Mouse (Mus musculus): ENCODE data around the gene Arid4a. TPM values are rescaled to one million over a fixed set of nuclear protein-coding genes. Genes with fewer than 3 reads are reported as not detected.

The Arid4a gene
- 41.2 and 41.3 TPM in 2 replicates for polyA plus RNA-seq (2015; fragmentation: Nextera tagmentation; extraction: Ambion mirVana)

GRCm38 (mm10) chr12:71015363-71016210 is at the start of gene Arid4a:
Gene Arid4a (plus strand): TSS chr12:71015990.
- Histone ChIP-seq H3K27me3 (no peaks in the 10 kb centered on the region), H3K4me2 (peak within 1 kb of the TSS; percentile 86), H3K9ac (peak within 1 kb of the TSS; percentile 89), H3K4me1 (replicated peaks) (peaks cover 31% of the 10 kb centered on the region), H3K9me3 (no peaks in the 10 kb centered on the region), H3K27ac (peak within 1 kb of the TSS; percentile 98), H3K4me3 (peak within 1 kb of the TSS; percentile 98), H3K36me3 (peaks cover 25% of the 10 kb centered on the region)
- WGBS = under 1% methylated on average over 61 of the region's 61 CpGs
- ATAC-seq (ENCODE audit: low FRiP score) = peak; percentile 99

DNA sequence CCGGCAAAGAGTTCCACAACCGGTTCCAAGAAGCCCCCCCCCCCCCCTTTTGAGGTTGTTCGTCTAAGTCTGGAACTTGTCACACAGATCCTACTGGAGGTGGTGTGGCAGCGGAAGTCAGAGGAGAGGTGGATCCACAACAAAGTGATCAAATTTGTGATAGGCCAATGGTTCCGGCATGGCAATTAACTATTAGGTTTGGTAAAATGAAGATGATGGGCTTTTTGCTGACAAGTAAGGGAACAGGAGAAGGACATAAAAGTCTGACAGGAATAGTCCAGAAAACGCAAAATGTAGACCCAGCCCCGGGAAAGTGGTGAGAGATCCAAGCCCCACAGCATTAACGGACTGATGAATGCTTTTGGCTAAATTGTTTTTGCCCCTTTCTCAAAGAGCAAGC is 48.2 kb upstream of the Arid4a start:
- no peaks in the 10 kb centered on the region for H3K9me3 ChIP-seq
- H3K27me3 ChIP-seq = no peaks in the 10 kb centered on the region
- peaks cover 17% of the 10 kb centered on the region for H3K36me3 ChIP-seq
- H3K27ac ChIP-seq = peak overlapping the region; percentile 93; the same call in 1 of the 2 replicates
- WGBS = 51% methylated on average over 8 of the region's 8 CpGs
- peak overlapping the region; percentile 65 for H3K4me2 ChIP-seq
- H3K9ac ChIP-seq = 0 out of 2 replicates have a peak overlapping the region, but pooled peaks have one; percentile 82
- peaks cover 7% of the 10 kb centered on the region; the same call in 1 of the 2 replicates for H3K4me1 ChIP-seq (replicated peaks)
- ATAC-seq (ENCODE audit: low FRiP score) = no peak
- peak overlapping the region; percentile 64 for H3K4me3 ChIP-seq

DNA sequence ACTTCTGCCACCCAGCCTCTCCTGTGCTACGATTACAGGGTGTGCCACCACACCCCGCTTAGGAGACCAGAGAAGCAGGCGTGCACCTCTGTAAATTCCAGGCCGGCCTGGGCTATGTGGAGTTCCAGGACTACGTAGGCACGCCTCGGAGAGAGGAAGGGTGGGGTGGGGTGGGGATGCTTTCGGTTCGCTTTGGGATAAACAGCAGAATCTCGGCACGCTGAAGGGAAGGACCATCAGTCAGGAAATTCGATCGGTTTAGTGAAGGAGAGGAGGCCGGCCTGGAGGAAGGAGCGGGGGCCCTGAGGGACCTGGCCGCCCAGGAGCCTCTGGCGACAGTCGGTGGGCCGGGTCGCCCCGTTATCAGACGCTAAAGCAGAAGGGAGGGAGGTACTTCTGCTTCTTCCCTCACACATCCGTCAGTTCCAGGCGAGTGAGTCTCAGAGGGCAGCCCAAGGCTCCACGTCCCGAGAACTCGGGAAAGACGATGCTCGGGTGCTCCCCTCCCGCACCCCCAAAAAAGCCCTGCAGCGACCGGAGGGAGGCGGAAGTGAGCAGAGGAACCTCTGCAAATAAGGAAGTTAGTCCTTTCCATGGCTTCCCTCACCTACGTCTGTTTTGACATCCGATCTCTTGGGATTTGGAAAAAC is 47.5 kb upstream of the Arid4a start:
- Histone ChIP-seq H3K9me3 (no peaks in the 10 kb centered on the region), H3K9ac (peak overlapping the region; percentile 82), H3K27me3 (no peaks in the 10 kb centered on the region), H3K4me3 (peak overlapping the region; percentile 64), H3K4me2 (peak overlapping the region; percentile 65), H3K36me3 (peaks cover 12% of the 10 kb centered on the region), H3K27ac (peak overlapping the region; percentile 93), H3K4me1 (replicated peaks) (peaks cover 7% of the 10 kb centered on the region; the same call in 1 of the 2 replicates)
- under 1% methylated on average over 35 of the region's 35 CpGs for WGBS
- ATAC-seq (ENCODE audit: low FRiP score) = peak; percentile 87

DNA sequence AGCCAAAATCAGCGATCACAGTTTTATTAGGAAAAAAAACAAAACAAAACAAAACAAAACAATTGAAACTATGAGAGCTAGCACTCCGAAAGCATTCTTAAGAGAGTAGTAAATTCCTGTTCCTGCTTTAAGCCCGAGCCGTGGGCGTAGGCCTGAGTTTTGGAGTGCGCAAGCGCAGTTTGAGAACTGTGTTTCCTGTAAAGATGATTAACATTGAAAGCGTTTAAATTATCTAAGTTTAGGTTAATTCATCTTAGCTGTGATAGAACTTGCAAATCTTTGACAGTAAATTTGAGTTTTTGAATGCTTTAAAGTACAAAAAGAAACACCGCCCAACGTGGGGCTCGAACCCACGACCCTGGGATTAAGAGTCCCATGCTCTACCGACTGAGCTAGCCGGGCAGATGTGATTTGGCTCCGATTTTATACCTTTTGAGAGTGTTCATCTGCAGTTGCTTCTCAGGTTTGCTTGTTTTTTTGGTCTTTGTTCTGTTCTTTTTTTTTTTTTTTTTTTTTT is 46.9 kb upstream of the Arid4a start:
- Histone ChIP-seq H3K27me3 (no peaks in the 10 kb centered on the region), H3K9ac (peak overlapping the region; percentile 82), H3K4me3 (peak overlapping the region; percentile 64), H3K36me3 (peaks cover 6% of the 10 kb centered on the region), H3K4me1 (replicated peaks) (peaks cover 7% of the 10 kb centered on the region; the same call in 1 of the 2 replicates), H3K4me2 (peak overlapping the region; percentile 65), H3K9me3 (no peaks in the 10 kb centered on the region), H3K27ac (peak overlapping the region; percentile 93)
- under 1% methylated on average over 15 of the region's 15 CpGs for WGBS
- peak; percentile 65 for ATAC-seq (ENCODE audit: low FRiP score)

DNA sequence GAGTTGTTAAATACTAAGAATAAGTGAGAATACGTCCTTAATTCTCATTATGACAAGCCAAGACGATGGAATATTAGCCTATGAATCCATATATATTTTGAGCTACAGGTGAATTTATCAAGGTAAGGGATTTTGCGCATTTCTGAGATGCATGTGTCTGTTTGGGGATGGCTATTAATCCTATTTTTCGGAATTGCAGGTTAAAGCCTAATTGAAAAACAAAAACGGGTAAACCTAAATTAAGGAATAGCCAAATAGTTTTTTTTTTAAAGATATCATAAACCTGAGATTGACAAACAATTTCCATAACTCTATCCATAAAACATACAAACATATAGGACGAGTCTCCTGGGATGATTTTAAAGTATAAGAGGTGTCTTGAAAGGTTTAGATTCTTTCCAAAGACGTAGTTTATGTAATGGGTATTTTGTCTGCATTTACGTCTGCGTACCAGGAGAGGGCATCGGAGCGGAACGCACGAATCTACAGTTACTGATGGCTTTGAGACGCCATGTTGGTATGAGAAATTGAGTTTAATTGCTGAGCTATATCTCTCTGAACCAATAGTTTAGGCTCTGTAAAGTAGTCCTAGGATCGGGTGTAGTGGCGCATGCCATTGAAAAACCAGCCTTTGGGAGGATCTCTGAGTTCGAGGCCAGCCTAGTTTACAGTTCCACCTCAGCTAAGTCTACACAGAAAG is 46.2 kb upstream of the Arid4a start:
- peaks cover 7% of the 10 kb centered on the region; the same call in 1 of the 2 replicates for H3K4me1 ChIP-seq (replicated peaks)
- peak overlapping the region; percentile 37 for H3K4me3 ChIP-seq
- H3K4me2 ChIP-seq = peak overlapping the region; percentile 55
- H3K9ac ChIP-seq = no peak overlapping the region
- no peak for ATAC-seq (ENCODE audit: low FRiP score)
- WGBS = 5% methylated on average over 17 of the region's 17 CpGs
- no peak overlapping the region; the same call in 1 of the 2 replicates for H3K27ac ChIP-seq
- H3K27me3 ChIP-seq = no peaks in the 10 kb centered on the region
- H3K36me3 ChIP-seq = no peaks in the 10 kb centered on the region
- H3K9me3 ChIP-seq = no peaks in the 10 kb centered on the region

DNA sequence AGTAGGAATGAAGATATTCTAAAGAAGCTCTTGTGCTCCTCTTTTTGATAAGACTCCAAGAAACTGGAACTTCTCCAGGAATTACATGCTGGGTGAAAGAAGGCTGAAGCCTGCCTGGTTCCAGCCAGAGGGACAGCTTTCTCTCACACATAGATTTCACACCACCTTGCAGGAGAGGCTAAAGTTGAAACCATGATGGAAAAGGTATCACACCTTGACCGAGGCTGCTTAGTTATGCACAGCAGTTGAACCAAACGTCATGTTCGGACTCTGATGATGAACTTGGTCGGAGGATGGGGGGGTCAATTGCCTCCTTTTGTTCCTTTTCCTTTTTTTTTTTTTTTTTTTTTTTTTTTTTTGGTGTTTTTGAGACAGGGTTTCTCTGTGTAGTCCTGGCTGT is 42.0 kb upstream of the Arid4a start:
- no peak for ATAC-seq (ENCODE audit: low FRiP score)
- Histone ChIP-seq H3K36me3 (peaks cover 6% of the 10 kb centered on the region), H3K4me3 (peak overlapping the region; percentile 96; the same call in 1 of the 2 replicates), H3K4me2 (peak overlapping the region; percentile 48), H3K27me3 (no peaks in the 10 kb centered on the region), H3K27ac (peak overlapping the region; percentile 98), H3K9me3 (no peaks in the 10 kb centered on the region), H3K9ac (no peak overlapping the region), H3K4me1 (replicated peaks) (peaks cover 14% of the 10 kb centered on the region)
- WGBS = 90% methylated on average over 4 of the region's 4 CpGs

GRCm38 (mm10) chr12:70974441-70975266 is 41.1 kb upstream of the Arid4a start, which contains the start of gene Psma3:
Gene Psma3 (plus strand): TSS chr12:70974621.
- H3K4me2 ChIP-seq = peak within 1 kb of the TSS; percentile 79
- under 1% methylated on average over 71 of the region's 71 CpGs for WGBS

DNA sequence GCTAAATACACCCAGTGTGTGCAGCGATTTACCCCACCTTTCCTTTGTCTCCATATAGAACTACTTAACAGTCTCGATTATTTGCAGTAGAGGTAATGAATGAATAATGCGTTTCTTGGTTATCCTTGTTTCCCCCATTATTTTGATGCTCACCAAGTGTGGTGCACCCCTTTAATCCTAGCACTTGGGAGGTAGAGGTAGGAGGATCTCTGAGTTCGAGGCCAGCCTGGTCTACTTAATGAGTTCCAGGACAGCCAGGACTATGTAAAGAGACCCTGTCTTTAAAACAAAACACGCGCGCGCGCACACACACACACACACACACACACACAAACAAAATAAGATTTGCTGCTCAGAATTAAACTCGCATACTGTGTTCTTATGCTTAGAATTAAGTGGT is 40.4 kb upstream of the Arid4a start:
- Histone ChIP-seq H3K4me3 (peak overlapping the region; percentile 96), H3K4me2 (peak overlapping the region; percentile 79), H3K36me3 (peaks cover 20% of the 10 kb centered on the region), H3K27me3 (no peaks in the 10 kb centered on the region), H3K9me3 (no peaks in the 10 kb centered on the region), H3K9ac (peak overlapping the region; percentile 99), H3K4me1 (replicated peaks) (peaks cover 14% of the 10 kb centered on the region), H3K27ac (peak overlapping the region; percentile 98)
- 26% methylated on average over 10 of the region's 10 CpGs for WGBS
- ATAC-seq (ENCODE audit: low FRiP score) = no peak

More at GRCm38 (mm10) chr12:70974441-70975266, 41.1 kb upstream of the Arid4a start, which contains the start of gene Psma3:
- peaks cover 14% of the 10 kb centered on the region for H3K36me3 ChIP-seq
- H3K4me3 ChIP-seq = peak within 1 kb of the TSS; percentile 96
- H3K27me3 ChIP-seq = no peaks in the 10 kb centered on the region
- H3K9ac ChIP-seq = peak within 1 kb of the TSS; percentile 99
- peak; percentile 99 for ATAC-seq (ENCODE audit: low FRiP score)
- no peaks in the 10 kb centered on the region for H3K9me3 ChIP-seq
- peaks cover 14% of the 10 kb centered on the region for H3K4me1 ChIP-seq (replicated peaks)
- H3K27ac ChIP-seq = peak within 1 kb of the TSS; percentile 98

DNA sequence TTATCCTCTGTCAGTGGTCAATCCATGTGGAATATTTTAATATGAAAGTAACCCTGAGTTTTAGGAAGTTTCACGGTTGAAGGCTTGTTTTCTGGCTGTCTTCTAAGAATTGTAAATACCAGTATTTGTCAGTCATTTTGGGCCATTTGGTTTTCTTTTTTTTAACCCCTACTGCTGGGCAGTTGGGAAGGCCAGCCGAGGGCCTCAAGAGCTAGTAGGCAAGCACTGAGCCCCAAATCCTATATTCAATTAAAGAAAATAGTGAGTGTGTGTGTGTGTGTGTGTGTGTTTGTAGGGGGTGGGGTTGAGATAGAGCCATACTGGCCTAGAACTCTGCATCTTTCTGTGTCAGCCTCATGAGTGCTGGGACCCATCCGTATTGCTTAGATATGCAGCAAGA is 39.9 kb upstream of the Arid4a start:
- peak overlapping the region; percentile 96 for H3K4me3 ChIP-seq
- H3K4me1 ChIP-seq (replicated peaks) = peaks cover 14% of the 10 kb centered on the region
- peak overlapping the region; percentile 99; the same call in 1 of the 2 replicates for H3K9ac ChIP-seq
- H3K36me3 ChIP-seq = peaks cover 24% of the 10 kb centered on the region
- H3K4me2 ChIP-seq = peak overlapping the region; percentile 79
- WGBS = 70% methylated on average over 3 of the region's 3 CpGs
- no peak overlapping the region for H3K27ac ChIP-seq
- ATAC-seq (ENCODE audit: low FRiP score) = no peak
- H3K27me3 ChIP-seq = no peaks in the 10 kb centered on the region
- H3K9me3 ChIP-seq = no peaks in the 10 kb centered on the region

- no peak for ATAC-seq (ENCODE audit: low FRiP score)
- Histone ChIP-seq H3K27ac (no peak overlapping the region), H3K36me3 (peaks cover 40% of the 10 kb centered on the region), H3K4me3 (no peak overlapping the region), H3K4me2 (no peak overlapping the region), H3K4me1 (replicated peaks) (peaks cover 14% of the 10 kb centered on the region), H3K9ac (no peak overlapping the region), H3K27me3 (no peaks in the 10 kb centered on the region), H3K9me3 (no peaks in the 10 kb centered on the region)
- WGBS = 92% methylated on average over 7 of the region's 7 CpGs
Observed at GRCm38 (mm10) chr12:70978345-70978744, 37.4 kb upstream of the Arid4a start.

Data from hindbrain, embryonic 13.5 days (tissue).